In genomic region chr16:56638544-56638943, GRCm38 (mm10) we compare ENCODE assay signal across 23 mouse cellular contexts.
DNase-seq lines count a peak whose midpoint lies in the region; ATAC-seq and TF ChIP-seq lines count a peak whose summit lies in the region.
"Had no signal": no experiment of that assay in that cellular context is flagged by ENCODE, and none has a peak within 500 bp of the region (broad histone marks: within the 10 kb centered on the region; RNA-seq: fewer than 3 reads in every experiment).

No protein-coding gene starts in this region.

- H3K27me3 ChIP-seq in CH12.LX (replicated peaks) = no peaks in the 10 kb centered on the region
- peaks cover 1 to 3% of the 10 kb centered on the region in 2 experiments; a peak in 3 of 4 replicates for H3K27me3 ChIP-seq in MEL (ENCODE audit: control insufficient read depth in 1 of 2, insufficient read depth in 2 of 2, low read length in 2 of 2)
- no peaks in the 10 kb centered on the region for H3K27me3 ChIP-seq in midbrain, embryonic 16.5 days (ENCODE audit: control insufficient read depth, insufficient read depth, low read depth, low read length)
- no peaks in the 10 kb centered on the region for H3K27me3 ChIP-seq in hindbrain, embryonic 10.5 days (ENCODE audit: insufficient read depth, poor library complexity, severe bottlenecking)
- H3K27me3 ChIP-seq in midbrain, embryonic 11.5 days (ENCODE audit: control insufficient read depth, insufficient read depth, low read length) = no peaks in the 10 kb centered on the region
- H3K27me3 ChIP-seq: Patski had no signal

- no peak for TF ChIP-seq POLR2A in CH12.LX (IDR thresholded peaks at IDR 0.05; ENCODE audit: low read depth, low read length)
- no peak for TF ChIP-seq POLR2A in MEL (IDR thresholded peaks at IDR 0.05; ENCODE audit: control insufficient read depth in 1 of 2, insufficient read depth in 1 of 2, low read depth in 1 of 2, low read length in 2 of 2, poor library complexity in 1 of 2)

- H3K9ac ChIP-seq in CH12.LX (ENCODE audit: insufficient read depth, low read depth) (no peak overlapping the region), MEL (ENCODE audit: control insufficient read depth, low read depth, low read length, poor library complexity, severe bottlenecking) (no peak overlapping the region)
- no peak overlapping the region for H3K9ac ChIP-seq in midbrain, embryonic 16.5 days (ENCODE audit: low read depth, low read length)
- H3K9ac ChIP-seq in midbrain, embryonic 11.5 days (ENCODE audit: low read length) = no peak overlapping the region

- ATAC-seq in midbrain, embryonic 16.5 days = no peak
- no peak for ATAC-seq in midbrain, embryonic 11.5 days (ENCODE audit: low FRiP score)
- ATAC-seq: activated CD4-positive, CD25-positive, alpha-beta regulatory T cell, adult 4 months; CD4-positive, CD25-positive, alpha-beta regulatory T cell, adult 4 months; Patski had no signal

- TF ChIP-seq CTCF in CH12.LX (conservative IDR thresholded peaks at IDR 0.05 in 1 of 2, IDR thresholded peaks at IDR 0.05 in 1 of 2; ENCODE audit: low read depth in 2 of 2, low read length in 2 of 2) = no peak
- no peak for TF ChIP-seq CTCF in MEL (IDR thresholded peaks at IDR 0.05 in 2 of 3, conservative IDR thresholded peaks at IDR 0.05 in 1 of 3; ENCODE audit: control insufficient read depth in 1 of 3, insufficient read depth in 1 of 3, low read depth in 2 of 3, low read length in 3 of 3, poor library complexity in 1 of 3, severe bottlenecking in 1 of 3)

- no peaks in the 10 kb centered on the region for H3K79me2 ChIP-seq in CH12.LX (replicated peaks; ENCODE audit: control insufficient read depth, extremely low read depth, insufficient read depth, poor library complexity, severe bottlenecking)
- no peaks in the 10 kb centered on the region for H3K79me2 ChIP-seq in MEL (ENCODE audit: control insufficient read depth, insufficient read depth, low read length, poor library complexity)

- H3K27ac ChIP-seq in CH12.LX (ENCODE audit: insufficient read depth, low read depth) = no peak overlapping the region
- H3K27ac ChIP-seq in MEL (ENCODE audit: control insufficient read depth, low read depth, low read length) = no peak overlapping the region
- no peak overlapping the region for H3K27ac ChIP-seq in midbrain, embryonic 16.5 days (ENCODE audit: low read length)
- no peak overlapping the region for H3K27ac ChIP-seq in hindbrain, embryonic 10.5 days
- no peak overlapping the region for H3K27ac ChIP-seq in midbrain, embryonic 11.5 days (ENCODE audit: low read depth, low read length)

- H3K36me3 ChIP-seq in CH12.LX (replicated peaks in 1 of 2; ENCODE audit: control insufficient read depth in 1 of 2, insufficient read depth in 1 of 2, low read length in 1 of 2) (no peaks in the 10 kb centered on the region), MEL (ENCODE audit: control insufficient read depth in 1 of 2, insufficient read depth in 2 of 2, low read length in 2 of 2) (no peaks in the 10 kb centered on the region)
- no peaks in the 10 kb centered on the region for H3K36me3 ChIP-seq in midbrain, embryonic 16.5 days (ENCODE audit: control insufficient read depth, insufficient read depth, low read length)
- no peaks in the 10 kb centered on the region for H3K36me3 ChIP-seq in hindbrain, embryonic 10.5 days
- no peaks in the 10 kb centered on the region for H3K36me3 ChIP-seq in midbrain, embryonic 11.5 days (ENCODE audit: control insufficient read depth, insufficient read depth, low read length)
- H3K36me3 ChIP-seq: G1E had no signal

- dilution Hi-C loops in CH12.LX (cut with MboI; ENCODE audit: extremely low pct_ligation_motif_present, extremely low pct_unique_long_range_greater_than_20kb, low sequenced_read_pairs) = no loop called here

- no peak for TF ChIP-seq RAD21 in CH12.LX (IDR thresholded peaks at IDR 0.05; ENCODE audit: low read depth, low read length)
- TF ChIP-seq RAD21 in MEL (IDR thresholded peaks at IDR 0.05; ENCODE audit: low read depth, low read length) = no peak

- H3K4me3 ChIP-seq in CH12.LX (replicated peaks in 1 of 3; ENCODE audit: low read depth in 2 of 3, low read length in 2 of 3, poor library complexity in 1 of 3) (no peak overlapping the region), MEL (ENCODE audit: control insufficient read depth in 1 of 2, insufficient read depth in 1 of 2, low read depth in 2 of 2, low read length in 2 of 2) (no peak overlapping the region)
- H3K4me3 ChIP-seq in midbrain, embryonic 16.5 days (ENCODE audit: low read depth, low read length) = no peak overlapping the region
- no peak overlapping the region for H3K4me3 ChIP-seq in hindbrain, embryonic 10.5 days
- no peak overlapping the region for H3K4me3 ChIP-seq in midbrain, embryonic 11.5 days (ENCODE audit: low read depth, low read length)

- in situ Hi-C loops in CH12.LX (cut with MboI; ENCODE audit: low pct_ligation_motif_present, low pct_unique_long_range_greater_than_20kb, low sequenced_read_pairs) = no loop called here

- WGBS in midbrain, embryonic 16.5 days = 94% methylated on average over 3 of the region's 3 CpGs
- WGBS in hindbrain, embryonic 10.5 days = 91% methylated on average over 3 of the region's 3 CpGs
- 91% methylated on average over 3 of the region's 3 CpGs for WGBS in midbrain, embryonic 11.5 days

- peak; percentile 10 for DNase-seq in 416B (ENCODE audit: low read depth)
- peak; percentile 30 for DNase-seq in CH12.LX (ENCODE audit: extremely low read depth)
- peak; percentile 10 for DNase-seq in MEL (ENCODE audit: low read depth, low spot score)
- no peak for DNase-seq in hindbrain, embryonic 10.5 days (ENCODE audit: low spot score)
- no peak for DNase-seq in midbrain, embryonic 11.5 days (ENCODE audit: low spot score, missing footprints)
- DNase-seq: adrenal gland, adult 2 months; adrenal gland, adult 8-10 months; adrenal gland, postnatal 10 days; adrenal gland, postnatal 14 days; adrenal gland, postnatal 25 days; adrenal gland, postnatal 36 days; B cell, adult 2 months; cerebellum, adult 11 months; cerebellum, adult 11-12 months; cerebellum, adult 18-20 months; cerebellum, adult 2 months; cerebellum, adult 8-10 months; cerebellum, adult 9-10 months had no signal

- H3K4me1 ChIP-seq in CH12.LX (ENCODE audit: control insufficient read depth in 1 of 2, insufficient read depth in 2 of 2) = peaks cover 2 to 6% of the 10 kb centered on the region in 2 experiments; a peak in 1 of 4 replicates
- H3K4me1 ChIP-seq in MEL (ENCODE audit: control insufficient read depth in 1 of 2, insufficient read depth in 2 of 2, low read length in 2 of 2) = no peaks in the 10 kb centered on the region
- H3K4me1 ChIP-seq in midbrain, embryonic 16.5 days (ENCODE audit: control insufficient read depth, insufficient read depth, low read length) = no peaks in the 10 kb centered on the region
- H3K4me1 ChIP-seq in hindbrain, embryonic 10.5 days (replicated peaks) = no peaks in the 10 kb centered on the region
- no peaks in the 10 kb centered on the region for H3K4me1 ChIP-seq in midbrain, embryonic 11.5 days (ENCODE audit: control insufficient read depth, insufficient read depth, low read length)

- no peaks in the 10 kb centered on the region for H3K9me3 ChIP-seq in CH12.LX (replicated peaks; ENCODE audit: low read length)
- no peaks in the 10 kb centered on the region for H3K9me3 ChIP-seq in MEL (replicated peaks; ENCODE audit: insufficient read depth, low read length)
- no peaks in the 10 kb centered on the region for H3K9me3 ChIP-seq in midbrain, embryonic 16.5 days (replicated peaks; ENCODE audit: control insufficient read depth, low read length, poor library complexity, severe bottlenecking)
- H3K9me3 ChIP-seq in hindbrain, embryonic 10.5 days = no peaks in the 10 kb centered on the region
- H3K9me3 ChIP-seq in midbrain, embryonic 11.5 days (ENCODE audit: control insufficient read depth, low read length) = no peaks in the 10 kb centered on the region
- H3K9me3 ChIP-seq: G1E had no signal

- H3K4me2 ChIP-seq in CH12.LX (ENCODE audit: insufficient read depth, low read depth, poor library complexity, severe bottlenecking) = no peak overlapping the region
- H3K4me2 ChIP-seq in midbrain, embryonic 16.5 days (ENCODE audit: low read length) = no peak overlapping the region
- no peak overlapping the region for H3K4me2 ChIP-seq in midbrain, embryonic 11.5 days

- TF ChIP-seq EP300 in CH12.LX (IDR thresholded peaks at IDR 0.05; ENCODE audit: low read length) (peak; percentile 67; the same call in 1 of the 2 replicates), MEL (IDR thresholded peaks at IDR 0.05; ENCODE audit: low read depth in 1 of 2, low read length in 2 of 2) (no peak)

TF ChIP-seq in CH12.LX, 34 proteins besides CTCF, POLR2A, EP300 and RAD21 (continues in another document):
- TF ChIP-seq SIN3A (IDR thresholded peaks at IDR 0.05; ENCODE audit: low read length) (no peak), CHD2 (IDR thresholded peaks at IDR 0.05; ENCODE audit: low read length) (no peak), SMC3 (IDR thresholded peaks at IDR 0.05; ENCODE audit: low read depth, low read length) (no peak), MAX (IDR thresholded peaks at IDR 0.05; ENCODE audit: low read length) (no peak), JUN (IDR thresholded peaks at IDR 0.05; ENCODE audit: insufficient read depth, low read depth, low read length) (peak; percentile 43), TBP (conservative IDR thresholded peaks at IDR 0.05; ENCODE audit: low read depth, low read length) (no peak), ETS1 (conservative IDR thresholded peaks at IDR 0.05; ENCODE audit: low read depth, low read length) (0 out of 2 replicates have a peak, but pooled peaks have one; percentile 9), ELF1 (IDR thresholded peaks at IDR 0.05; ENCODE audit: low read depth, low read length) (no peak), MAZ (IDR thresholded peaks at IDR 0.05; ENCODE audit: low read depth, low read length) (no peak), RCOR1 (conservative IDR thresholded peaks at IDR 0.05; ENCODE audit: low read depth, low read length) (no peak)

TF ChIP-seq in MEL, 35 proteins besides CTCF, POLR2A, EP300 and RAD21 (continues in another document):
- no peak for TF ChIP-seq MXI1 (IDR thresholded peaks at IDR 0.05; ENCODE audit: low read depth, low read length)
- TF ChIP-seq CHD2 (IDR thresholded peaks at IDR 0.05; ENCODE audit: low read length) = no peak
- no peak for TF ChIP-seq BHLHE40 (IDR thresholded peaks at IDR 0.05; ENCODE audit: borderline replicate concordance, low read depth, low read length)
- no peak for TF ChIP-seq SMC3 (IDR thresholded peaks at IDR 0.05; ENCODE audit: low read depth, low read length)
- no peak for TF ChIP-seq UBTF (IDR thresholded peaks at IDR 0.05; ENCODE audit: borderline replicate concordance, insufficient read depth, low read depth, low read length)
- TF ChIP-seq TCF12 (IDR thresholded peaks at IDR 0.05; ENCODE audit: low read depth, low read length) = no peak
- TF ChIP-seq USF1 (IDR thresholded peaks at IDR 0.05; ENCODE audit: low read depth, low read length) = no peak
- TF ChIP-seq GATA1 (IDR thresholded peaks at IDR 0.05; ENCODE audit: low read depth, low read length) = no peak
- TF ChIP-seq TAL1 (IDR thresholded peaks at IDR 0.05; ENCODE audit: low read length) = no peak
- no peak for TF ChIP-seq GABPA (IDR thresholded peaks at IDR 0.05; ENCODE audit: low read depth, low read length)
- no peak for TF ChIP-seq KAT2A (conservative IDR thresholded peaks at IDR 0.05; ENCODE audit: low read depth, low read length)
- no peak for TF ChIP-seq ZC3H11A (IDR thresholded peaks at IDR 0.05; ENCODE audit: low read depth, low read length)
- TF ChIP-seq MYC (IDR thresholded peaks at IDR 0.05; ENCODE audit: low read depth, low read length) = no peak

Comparison
In these comparisons a context has a peak if more than half of its experiments do, and no peak if none do; other contexts are left out.
1. DNase-seq: peak in 416B (single experiment), CH12.LX (single experiment) and MEL (single experiment); none in hindbrain, embryonic 10.5 days (single experiment) and midbrain, embryonic 11.5 days (single experiment).